Mouse (Mus musculus) limb, embryonic 14.5 days (tissue): ENCODE results near the gene Lcmt1. TPM values are rescaled to one million over a fixed set of nuclear protein-coding genes. Genes with fewer than 3 reads are reported as not detected.
A peak's percentile ranks its signal among the peaks of the same experiment; 100 is the strongest.

Experiments
- ATAC-seq: fragments of 200-750 bp; cut with Nextera tagmentation; 2 replicates; pipeline ENCODE4 v1.8.0; 2017; ENCODE audit warnings: low read depth, moderate number of reproducible peaks, moderate TSS enrichment; ENCODE audit not compliant: low FRiP score
- DNase-seq: peaks from one replicate; pipeline ENCODE4 v3.0.0-alpha.2; 2015; ENCODE audit warnings: low spot score
- H3K27ac ChIP-seq: fragments of 300-500 bp; sonication (generic); replicated peaks from 2 replicates; pipeline ENCODE4 v1.5.1; 2014; ENCODE audit warnings: low read depth, mild to moderate bottlenecking, low read length, moderate library complexity, mixed read lengths
- H3K27me3 ChIP-seq: fragments of 300-500 bp; sonication (generic); 2 replicates; pipeline ENCODE4 v1.6.1; 2014; ENCODE audit warnings: low read length, mixed read lengths; ENCODE audit not compliant: control insufficient read depth, insufficient read depth
- H3K36me3 ChIP-seq: fragments of 300-500 bp; sonication (generic); 2 replicates; pipeline ENCODE4 v1.6.1; 2014; ENCODE audit warnings: mild to moderate bottlenecking, low read length, moderate library complexity, mixed read lengths; ENCODE audit not compliant: control insufficient read depth, insufficient read depth
- H3K4me1 ChIP-seq: fragments of 300-500 bp; sonication (generic); 2 replicates; pipeline ENCODE4 v1.6.1; 2014; ENCODE audit warnings: antibody characterized with exemption, low read length, mixed read lengths; ENCODE audit not compliant: control insufficient read depth, insufficient read depth
- H3K4me2 ChIP-seq: fragments of 300-500 bp; sonication (generic); replicated peaks from 2 replicates; pipeline ENCODE4 v1.6.1; 2014; ENCODE audit warnings: low read depth, mild to moderate bottlenecking, low read length, moderate library complexity; ENCODE audit not compliant: severe bottlenecking
- H3K4me3 ChIP-seq: fragments of 300-500 bp; sonication (generic); replicated peaks from 2 replicates; pipeline ENCODE4 v1.5.1; 2014; ENCODE audit warnings: low read length
- H3K9ac ChIP-seq: fragments of 300-500 bp; sonication (generic); 2 replicates; pipeline ENCODE4 v1.6.1; 2014; ENCODE audit warnings: mild to moderate bottlenecking, low read depth, low read length, moderate library complexity; ENCODE audit not compliant: severe bottlenecking
- H3K9me3 ChIP-seq: fragments of 300-500 bp; sonication (generic); 2 replicates; pipeline ENCODE4 v1.6.1; 2016; ENCODE audit warnings: low read length; ENCODE audit not compliant: control insufficient read depth
- POLR2A ChIP-seq: fragments of 200-500 bp; IDR thresholded peaks from 2 replicates; pipeline ENCODE4 v1.8.0; 2012; ENCODE audit warnings: inconsistent platforms, mild to moderate bottlenecking, moderate library complexity, borderline replicate concordance; ENCODE audit not compliant: insufficient read depth, insufficient read length; ENCODE audit errors: extremely low read depth
- WGBS: fragments of 180-500 bp; shearing (Covaris S2); extraction: QIAGEN DNeasy Blood & Tissue Kit; methylation state at CpG from one replicate; pipeline ENCODE4 v1.1.7; 2014; 5-methylcytosine and 5-hydroxymethylcytosine counted together
- polyA plus RNA-seq, 2 experiments: library from polyadenylated mRNA; depleted of rRNA in 1 of 2; stranded (reverse) in 1 of 2; unstranded in 1 of 2; fragments of >200 nt; fragmentation: Nextera tagmentation in 1 of 2; extraction: Ambion mirVana in 1 of 2; gene quantifications; 2 replicates each; pipeline versions ENCODE4 v1.2.1 to v1.2.3; 2012 to 2014

Gene Lcmt1
- polyA plus RNA-seq, 2 experiments, result 35.2 to 44.2 TPM

GRCm38 (mm10) chr7:123368778-123369746 lies 522 bp upstream of the Lcmt1 start:
- TF ChIP-seq POLR2A, result no peak
- no peak for DNase-seq
- WGBS, result 2% methylated on average over 33 of the region's 51 CpGs

GRCm38 (mm10) chr7:123370700-123371099 lies 1.1 kb downstream of the Lcmt1 start:
- no peak for DNase-seq
- 36% methylated on average over 9 of the region's 9 CpGs for WGBS
- H3K27ac ChIP-seq, result no peak overlapping the region; the same call in 1 of the 2 replicates

More at GRCm38 (mm10) chr7:123368778-123369746, 522 bp upstream of the Lcmt1 start:
- H3K36me3 ChIP-seq, result no peaks in the 10 kb centered on the region
- H3K9ac ChIP-seq, result peak overlapping the region; percentile 84
- H3K4me3 ChIP-seq, result peak overlapping the region; percentile 79
- peaks cover 32% of the 10 kb centered on the region for H3K4me1 ChIP-seq
- peak overlapping the region; percentile 93 for H3K27ac ChIP-seq
- H3K9me3 ChIP-seq, result no peaks in the 10 kb centered on the region
- peak overlapping the region; percentile 76 for H3K4me2 ChIP-seq
- peak; percentile 51; the same call in 1 of the 2 replicates for ATAC-seq
- H3K27me3 ChIP-seq, result no peaks in the 10 kb centered on the region

GRCm38 (mm10) chr7:123371501-123371900 lies 1.9 kb downstream of the Lcmt1 start:
- Histone ChIP-seq H3K9me3 (no peaks in the 10 kb centered on the region), H3K4me2 (no peak overlapping the region), H3K9ac (no peak overlapping the region), H3K27ac (no peak overlapping the region), H3K4me3 (no peak overlapping the region), H3K27me3 (no peaks in the 10 kb centered on the region), H3K36me3 (no peaks in the 10 kb centered on the region), H3K4me1 (peaks cover 25% of the 10 kb centered on the region)
- ATAC-seq (no peak), DNase-seq (no peak)
- 49% methylated on average over 3 of the region's 3 CpGs for WGBS
- no peak for TF ChIP-seq POLR2A

More at GRCm38 (mm10) chr7:123370700-123371099, 1.1 kb downstream of the Lcmt1 start:
- Histone ChIP-seq H3K9me3 (no peaks in the 10 kb centered on the region), H3K4me3 (peak overlapping the region; percentile 79), H3K9ac (peak overlapping the region; percentile 84; the same call in 1 of the 2 replicates), H3K36me3 (no peaks in the 10 kb centered on the region), H3K4me2 (peak overlapping the region; percentile 76), H3K27me3 (no peaks in the 10 kb centered on the region), H3K4me1 (peaks cover 25% of the 10 kb centered on the region)
- TF ChIP-seq POLR2A, result no peak
- no peak for ATAC-seq

GRCm38 (mm10) chr7:123377443-123378400 lies 8.1 kb downstream of the Lcmt1 start:
- H3K4me1 ChIP-seq, result peaks cover 11% of the 10 kb centered on the region
- H3K4me3 ChIP-seq, result peak overlapping the region; percentile 82
- 0 out of 2 replicates have a peak overlapping the region, but pooled peaks have one; percentile 8 for H3K27ac ChIP-seq
- H3K27me3 ChIP-seq, result no peaks in the 10 kb centered on the region
- peak overlapping the region; percentile 80 for H3K9ac ChIP-seq
- no peaks in the 10 kb centered on the region for H3K36me3 ChIP-seq
- DNase-seq (peak; percentile 99), ATAC-seq (peak; percentile 100)
- no peaks in the 10 kb centered on the region for H3K9me3 ChIP-seq
- H3K4me2 ChIP-seq, result peak overlapping the region; percentile 85
- no peak for TF ChIP-seq POLR2A
- 4% methylated on average over 41 of the region's 41 CpGs for WGBS

- Histone ChIP-seq H3K9ac (no peak overlapping the region), H3K4me2 (no peak overlapping the region), H3K9me3 (no peaks in the 10 kb centered on the region), H3K27ac (no peak overlapping the region), H3K36me3 (peaks cover 19% of the 10 kb centered on the region), H3K4me1 (no peaks in the 10 kb centered on the region), H3K4me3 (no peak overlapping the region), H3K27me3 (no peaks in the 10 kb centered on the region)
- WGBS, result 68% methylated on average over 11 of the region's 11 CpGs
- no peak for TF ChIP-seq POLR2A
- no peak for ATAC-seq
- DNase-seq, result no peak
Measured at GRCm38 (mm10) chr7:123385693-123386407, 16.3 kb downstream of the Lcmt1 start.
